Mouse (Mus musculus) ES-Bruce4 (cell line): ENCODE measurements around the gene Kcnk4. TPM values are rescaled to one million over a fixed set of nuclear protein-coding genes. Genes with fewer than 3 reads are reported as not detected.

Experiments used
- H3K27ac ChIP-seq: 2 replicates; pipeline ENCODE4 v1.5.1; 2012; ENCODE audit warnings: low read length, inconsistent platforms; ENCODE audit not compliant: insufficient read depth
- H3K27me3 ChIP-seq: 2 replicates; pipeline ENCODE4 v1.6.1; 2012; ENCODE audit warnings: mild to moderate bottlenecking, low read length, inconsistent platforms; ENCODE audit not compliant: control insufficient read depth, poor library complexity, insufficient read depth, severe bottlenecking
- H3K36me3 ChIP-seq: 2 replicates; pipeline ENCODE4 v1.6.1; 2012; ENCODE audit warnings: inconsistent platforms, mild to moderate bottlenecking, low read length, moderate library complexity; ENCODE audit not compliant: control insufficient read depth, poor library complexity, insufficient read depth, severe bottlenecking
- H3K4me1 ChIP-seq: one replicate; pipeline ENCODE4 v1.8.1; 2011; ENCODE audit warnings: low read length; ENCODE audit not compliant: control insufficient read depth, insufficient read depth
- H3K4me3 ChIP-seq: 2 replicates; pipeline ENCODE4 v1.5.1; 2011; ENCODE audit warnings: low read depth, mild to moderate bottlenecking, low read length
- H3K9ac ChIP-seq: 2 replicates; pipeline ENCODE4 v1.6.1; 2012; ENCODE audit warnings: low read depth, mild to moderate bottlenecking, inconsistent platforms; ENCODE audit not compliant: poor library complexity, severe bottlenecking
- H3K9me3 ChIP-seq: replicated peaks from 2 replicates; pipeline ENCODE4 v1.6.1; 2012; ENCODE audit warnings: mild to moderate bottlenecking, low read length, inconsistent platforms; ENCODE audit not compliant: control insufficient read depth, poor library complexity, insufficient read depth, severe bottlenecking
- CTCF ChIP-seq: IDR thresholded peaks from one replicate; pipeline ENCODE4 v1.8.1; 2011; ENCODE audit warnings: low read depth, low read length
- EP300 ChIP-seq: IDR thresholded peaks from 2 replicates; pipeline ENCODE4 v1.6.1; 2011; ENCODE audit warnings: low read depth, low read length; ENCODE audit not compliant: insufficient read depth
- POLR2A ChIP-seq: IDR thresholded peaks from one replicate; pipeline ENCODE4 v1.8.1; 2011; ENCODE audit warnings: low read length; ENCODE audit not compliant: insufficient read depth
- polyA plus RNA-seq: library from polyadenylated mRNA; stranded (reverse); fragments of >200 nt; gene quantifications from 2 replicates; pipeline ENCODE4 v1.2.4, GENCODE M21; 2011; ENCODE audit warnings: low read depth; ENCODE audit not compliant: missing spikeins, insufficient read depth, insufficient read length

The Kcnk4 gene
- polyA plus RNA-seq, 1 experiment: not detected

DNA sequence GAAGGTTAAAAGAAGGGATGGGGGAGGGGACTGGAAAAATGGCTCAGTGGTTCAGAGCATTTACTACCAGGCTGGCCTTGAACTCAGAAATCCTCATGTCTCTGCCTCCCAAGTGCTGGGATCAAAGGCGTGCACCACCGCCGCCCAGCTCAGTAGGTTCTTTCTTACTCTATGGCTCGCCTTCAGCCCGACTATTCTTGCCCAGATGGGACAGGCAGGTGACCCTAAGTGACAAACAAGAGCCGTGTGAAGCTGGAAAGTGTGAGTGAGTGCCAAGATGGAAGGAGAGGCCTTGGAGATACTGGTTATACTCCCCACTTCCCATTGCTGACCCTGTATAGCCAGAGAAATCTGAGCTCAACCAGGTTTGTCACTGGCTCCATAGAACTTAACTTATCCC lies 9.4 kb upstream of the Kcnk4 start:
- H3K4me3 ChIP-seq: no peak overlapping the region
- TF ChIP-seq CTCF (no peak), POLR2A (no peak), EP300 (no peak)

DNA sequence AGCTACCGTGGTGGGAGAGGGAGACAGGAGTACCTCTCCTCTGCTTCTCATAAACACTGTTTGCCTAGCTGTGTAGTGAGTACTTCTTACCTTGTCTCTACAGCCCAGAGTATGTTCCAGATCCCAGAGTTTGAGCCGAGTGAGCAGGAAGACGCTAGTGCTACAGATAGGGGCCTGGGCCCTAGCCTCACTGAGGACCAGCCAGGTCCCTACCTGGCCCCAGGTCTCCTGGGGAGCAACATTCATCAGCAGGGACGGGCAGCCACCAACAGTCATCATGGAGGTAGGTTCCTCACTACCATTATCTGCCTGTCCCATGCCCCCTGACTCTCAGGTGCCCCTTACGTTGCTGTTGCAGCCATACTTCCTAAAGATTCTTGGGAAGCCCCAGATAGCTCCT lies 8.4 kb upstream of the Kcnk4 start:
- H3K4me1 ChIP-seq: no peaks in the 10 kb centered on the region
- no peaks in the 10 kb centered on the region for H3K27me3 ChIP-seq
- peak overlapping the region; percentile 86 for H3K9ac ChIP-seq
- H3K36me3 ChIP-seq: no peaks in the 10 kb centered on the region
- H3K9me3 ChIP-seq: no peaks in the 10 kb centered on the region
- H3K27ac ChIP-seq: no peak overlapping the region
- TF ChIP-seq EP300: no peak
- no peak for TF ChIP-seq CTCF
- no peak for TF ChIP-seq POLR2A
- H3K4me3 ChIP-seq: peak overlapping the region; percentile 62

More for the DNA sequence above, 9.4 kb upstream of the Kcnk4 start:
- Histone ChIP-seq H3K9ac (no peak overlapping the region), H3K36me3 (no peaks in the 10 kb centered on the region), H3K4me1 (peaks cover 3% of the 10 kb centered on the region), H3K27ac (no peak overlapping the region), H3K27me3 (no peaks in the 10 kb centered on the region), H3K9me3 (no peaks in the 10 kb centered on the region)

DNA sequence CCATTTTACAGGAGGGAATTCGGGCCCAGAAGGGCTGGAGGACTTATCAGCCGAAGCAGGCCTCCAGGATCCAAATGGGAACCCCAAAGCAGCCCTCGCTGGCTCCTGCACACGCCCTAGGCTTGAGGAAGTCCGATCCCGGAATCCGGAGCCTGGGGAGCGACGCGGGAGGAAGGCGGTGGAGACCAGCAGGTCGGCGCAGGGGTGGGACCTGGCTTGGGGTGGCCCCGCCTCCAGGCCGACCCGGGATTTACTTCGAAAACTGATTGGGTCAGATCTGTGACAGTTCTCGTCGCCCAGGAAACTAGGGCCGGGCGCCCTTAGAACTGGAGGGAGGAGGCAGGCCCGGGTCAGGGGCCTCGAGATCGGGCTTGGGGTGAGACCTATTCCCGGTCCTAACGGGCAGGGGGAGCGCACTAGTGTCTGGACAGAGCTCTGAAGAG lies 8.0 kb upstream of the Kcnk4 start, which contains the start of gene Gpr137:
Gpr137 (minus strand) TSS at position 232 of the 443 bp plus-strand sequence.
- TF ChIP-seq EP300 (no peak), CTCF (no peak), POLR2A (peak; percentile 66)
- Histone ChIP-seq H3K27me3 (no peaks in the 10 kb centered on the region), H3K9ac (peak within 1 kb of the TSS; percentile 86), H3K9me3 (no peaks in the 10 kb centered on the region), H3K4me3 (peak within 1 kb of the TSS; percentile 96), H3K4me1 (no peaks in the 10 kb centered on the region), H3K36me3 (no peaks in the 10 kb centered on the region), H3K27ac (peak within 1 kb of the TSS; percentile 60)

DNA sequence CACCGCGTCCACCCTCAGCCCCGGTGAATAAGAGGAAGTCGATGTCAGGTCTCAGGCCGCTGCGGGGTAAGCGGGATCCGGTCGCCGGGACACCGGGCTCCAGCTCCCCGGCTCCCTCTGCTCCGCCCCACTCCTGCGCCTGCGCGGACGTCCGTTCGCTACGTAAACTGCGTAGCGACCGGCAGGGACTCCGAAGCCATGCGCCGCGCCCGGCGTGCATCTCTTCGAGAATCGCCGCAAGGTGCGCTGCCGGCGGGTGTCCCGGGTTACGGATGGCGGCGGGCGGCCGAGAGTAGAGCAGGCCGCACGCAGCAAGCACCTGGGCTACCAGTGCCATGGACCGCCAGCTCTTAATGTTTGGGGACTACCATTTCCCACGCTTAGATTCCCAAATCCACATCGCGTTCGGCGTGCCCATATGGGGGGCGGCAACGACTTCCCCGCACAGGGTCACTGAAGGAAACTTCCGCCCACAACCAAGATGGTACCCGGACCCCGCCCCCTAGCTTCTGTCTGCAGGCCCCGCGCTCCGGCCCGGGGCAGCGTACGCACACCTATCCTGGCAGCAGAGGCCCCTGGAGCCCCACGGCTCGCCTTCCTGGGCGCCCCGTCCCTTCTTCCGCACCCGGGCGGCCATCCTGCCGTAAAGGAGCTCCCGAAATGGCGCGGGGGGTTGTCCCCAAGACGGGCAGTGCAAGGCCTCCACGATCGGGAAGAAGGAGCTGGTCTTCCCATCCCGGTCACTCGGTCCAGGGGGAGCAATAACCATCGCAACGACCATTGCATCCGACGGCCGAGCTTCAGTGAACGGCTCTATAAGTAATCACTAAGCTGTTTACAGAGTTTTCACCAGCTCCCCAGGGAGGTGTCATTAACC lies 7.3 kb upstream of the Kcnk4 start, which contains the start of gene Bad:
Bad (plus strand) TSS at position 490 of the 877 bp plus-strand sequence.
- Histone ChIP-seq H3K4me1 (no peaks in the 10 kb centered on the region), H3K4me3 (peak within 1 kb of the TSS; percentile 96), H3K9me3 (no peaks in the 10 kb centered on the region), H3K9ac (peak within 1 kb of the TSS; percentile 86), H3K27me3 (no peaks in the 10 kb centered on the region), H3K36me3 (no peaks in the 10 kb centered on the region), H3K27ac (peak within 1 kb of the TSS; percentile 60)
- TF ChIP-seq CTCF (no peak), EP300 (no peak), POLR2A (no peak)

DNA sequence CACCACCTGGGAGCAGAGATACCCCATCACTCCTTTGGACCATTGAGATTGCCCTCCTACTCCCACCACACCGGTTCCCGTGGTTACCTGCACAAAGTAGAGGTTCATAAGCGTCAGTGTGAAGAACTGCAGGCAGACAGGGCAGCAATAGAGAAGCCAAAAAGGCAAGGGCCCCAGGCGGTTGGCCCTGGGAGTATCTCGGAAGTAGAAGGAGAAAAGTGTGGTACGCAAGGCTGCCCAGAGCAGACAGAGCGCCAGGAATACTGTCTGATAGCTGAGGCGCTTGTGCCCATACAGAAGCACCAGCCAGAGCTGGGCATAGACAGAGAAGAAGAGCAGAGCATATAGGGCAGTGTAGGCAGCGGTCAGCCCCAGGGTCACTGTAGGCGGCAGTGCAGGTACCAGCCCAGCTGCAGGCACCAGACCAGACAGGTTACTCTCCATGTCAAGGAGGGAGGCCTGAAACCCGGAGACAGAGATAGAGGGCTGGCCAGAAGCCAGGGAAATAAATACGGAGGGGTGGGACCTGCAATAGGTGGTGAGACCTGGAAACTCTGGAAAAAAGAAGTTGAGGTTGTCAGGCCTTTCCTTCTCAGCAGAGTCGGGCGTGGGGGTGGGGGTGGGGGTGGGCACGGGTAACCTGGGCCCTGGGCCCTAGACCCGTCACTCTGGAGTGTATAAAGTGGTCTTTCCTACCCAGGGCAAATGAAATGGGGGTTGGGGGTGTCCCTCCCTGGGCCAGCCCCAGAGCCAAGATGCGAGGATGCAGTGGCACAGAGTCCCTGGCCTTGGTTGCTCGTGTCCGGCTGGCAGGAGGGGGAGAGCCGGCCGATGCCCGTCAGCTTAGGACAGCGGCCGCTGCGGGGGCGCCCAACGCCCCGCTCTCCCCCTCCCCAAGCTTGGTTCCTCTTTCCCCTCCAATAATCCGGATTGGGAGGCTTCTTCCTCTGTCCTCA lies 6.4 kb upstream of the Kcnk4 start:
- Histone ChIP-seq H3K4me3 (peak overlapping the region; percentile 87), H3K9me3 (no peaks in the 10 kb centered on the region), H3K36me3 (no peaks in the 10 kb centered on the region), H3K27ac (no peak overlapping the region), H3K27me3 (no peaks in the 10 kb centered on the region), H3K9ac (peak overlapping the region; percentile 86), H3K4me1 (no peaks in the 10 kb centered on the region)
- TF ChIP-seq POLR2A (no peak), CTCF (no peak), EP300 (no peak)
